Mouse (Mus musculus) embryonic facial prominence, embryonic 13.5 days (tissue): ENCODE measurements around the gene Ptprt. TPM values are rescaled to one million over a fixed set of nuclear protein-coding genes. Genes with fewer than 3 reads are reported as not detected.

Source experiments
- ATAC-seq: fragments of 200-750 bp; cut with Nextera tagmentation; 2 replicates; pipeline ENCODE4 v1.8.0; 2017; ENCODE audit warnings: low read depth; ENCODE audit not compliant: insufficient number of reproducible peaks, insufficient read depth, low FRiP score, low TSS enrichment
- H3K27ac ChIP-seq: fragments of 300-500 bp; sonication (generic); 2 replicates; pipeline ENCODE4 v1.5.1; 2015; ENCODE audit warnings: moderate library complexity, mild to moderate bottlenecking, inconsistent platforms
- H3K27me3 ChIP-seq: fragments of 300-500 bp; sonication (generic); 2 replicates; pipeline ENCODE4 v1.6.1; 2015; ENCODE audit warnings: mild to moderate bottlenecking, inconsistent platforms
- H3K36me3 ChIP-seq: fragments of 300-500 bp; sonication (generic); 2 replicates; pipeline ENCODE4 v1.6.1; 2015; ENCODE audit warnings: mild to moderate bottlenecking, inconsistent platforms
- H3K4me1 ChIP-seq: fragments of 300-500 bp; sonication (generic); 2 replicates; pipeline ENCODE4 v1.6.1; 2015; ENCODE audit warnings: inconsistent platforms
- H3K4me2 ChIP-seq: fragments of 300-500 bp; sonication (generic); 2 replicates; pipeline ENCODE4 v1.6.1; 2015; ENCODE audit warnings: moderate library complexity, mild to moderate bottlenecking, inconsistent platforms
- H3K4me3 ChIP-seq: fragments of 300-500 bp; sonication (generic); 2 replicates; pipeline ENCODE4 v1.5.1; 2015; ENCODE audit warnings: mild to moderate bottlenecking, inconsistent platforms
- H3K9ac ChIP-seq: fragments of 300-500 bp; sonication (generic); 2 replicates; pipeline ENCODE4 v1.6.1; 2015; ENCODE audit warnings: mild to moderate bottlenecking, inconsistent platforms
- H3K9me3 ChIP-seq: fragments of 300-500 bp; sonication (generic); 2 replicates; pipeline ENCODE4 v1.6.1; 2016; ENCODE audit warnings: inconsistent platforms
- WGBS: fragments of 180-500 bp; shearing (Covaris S2); methylation state at CpG from one replicate; pipeline ENCODE4 v1.1.7; 2015; ENCODE audit warnings: mixed read lengths; 5-methylcytosine and 5-hydroxymethylcytosine counted together
- polyA plus RNA-seq: library from polyadenylated mRNA; unstranded; fragments of >200 nt; fragmentation: Nextera tagmentation; extraction: Ambion mirVana; gene quantifications from 2 replicates; pipeline ENCODE4 v1.2.1, GENCODE M21; 2015

Ptprt gene
- polyA plus RNA-seq, 1 experiment from 2014 or later: 0.93 TPM

GRCm38 (mm10) chr2:162052816-162053215 lies 608.1 kb downstream of the Ptprt start:
- no peaks in the 10 kb centered on the region for H3K9me3 ChIP-seq
- no peaks in the 10 kb centered on the region for H3K36me3 ChIP-seq
- 91% methylated on average over 3 of the region's 3 CpGs for WGBS
- ATAC-seq: no peak
- H3K4me1 ChIP-seq: no peaks in the 10 kb centered on the region
- H3K9ac ChIP-seq: no peak overlapping the region
- H3K27ac ChIP-seq: no peak overlapping the region
- H3K27me3 ChIP-seq: no peaks in the 10 kb centered on the region
- no peak overlapping the region for H3K4me3 ChIP-seq
- no peak overlapping the region for H3K4me2 ChIP-seq

GRCm38 (mm10) chr2:162050198-162050597 lies 610.7 kb downstream of the Ptprt start:
- Histone ChIP-seq H3K9me3 (no peaks in the 10 kb centered on the region), H3K27ac (no peak overlapping the region), H3K36me3 (no peaks in the 10 kb centered on the region), H3K4me3 (no peak overlapping the region), H3K4me1 (no peaks in the 10 kb centered on the region), H3K27me3 (no peaks in the 10 kb centered on the region), H3K9ac (no peak overlapping the region), H3K4me2 (no peak overlapping the region)
- WGBS: 77% methylated on average over 4 of the region's 4 CpGs
- ATAC-seq: no peak

- Histone ChIP-seq H3K27ac (no peak overlapping the region), H3K4me2 (no peak overlapping the region), H3K36me3 (no peaks in the 10 kb centered on the region), H3K4me1 (no peaks in the 10 kb centered on the region), H3K9me3 (no peaks in the 10 kb centered on the region), H3K9ac (no peak overlapping the region), H3K27me3 (no peaks in the 10 kb centered on the region), H3K4me3 (no peak overlapping the region)
- ATAC-seq: no peak
- WGBS: 56% methylated on average over 4 of the region's 4 CpGs
These were observed 625.3 kb downstream of the Ptprt start for GRCm38 (mm10) chr2:162035615-162036014.

- Histone ChIP-seq H3K36me3 (no peaks in the 10 kb centered on the region), H3K27me3 (no peaks in the 10 kb centered on the region), H3K4me2 (no peak overlapping the region), H3K9ac (no peak overlapping the region), H3K4me1 (no peaks in the 10 kb centered on the region), H3K27ac (no peak overlapping the region), H3K9me3 (no peaks in the 10 kb centered on the region), H3K4me3 (no peak overlapping the region)
- WGBS: 64% methylated on average over 4 of the region's 4 CpGs
- no peak for ATAC-seq
These were observed 629.3 kb downstream of the Ptprt start for GRCm38 (mm10) chr2:162031636-162032035.

- no peak for ATAC-seq
- 53% methylated on average over 7 of the region's 7 CpGs for WGBS
- no peaks in the 10 kb centered on the region for H3K9me3 ChIP-seq
- H3K27ac ChIP-seq: no peak overlapping the region
- no peaks in the 10 kb centered on the region for H3K27me3 ChIP-seq
- H3K4me3 ChIP-seq: no peak overlapping the region
- H3K9ac ChIP-seq: no peak overlapping the region
- no peak overlapping the region for H3K4me2 ChIP-seq
- H3K4me1 ChIP-seq: no peaks in the 10 kb centered on the region
- H3K36me3 ChIP-seq: no peaks in the 10 kb centered on the region
These were observed 659.9 kb downstream of the Ptprt start for GRCm38 (mm10) chr2:162001016-162001415.

GRCm38 (mm10) chr2:161982311-161982710 lies 678.6 kb downstream of the Ptprt start:
- Histone ChIP-seq H3K4me1 (no peaks in the 10 kb centered on the region), H3K4me3 (no peak overlapping the region), H3K27me3 (no peaks in the 10 kb centered on the region), H3K27ac (no peak overlapping the region), H3K4me2 (no peak overlapping the region), H3K9ac (no peak overlapping the region), H3K36me3 (no peaks in the 10 kb centered on the region), H3K9me3 (no peaks in the 10 kb centered on the region)
- no peak for ATAC-seq
- 79% methylated on average over 3 of the region's 3 CpGs for WGBS

- no peak overlapping the region for H3K27ac ChIP-seq
- no peaks in the 10 kb centered on the region for H3K36me3 ChIP-seq
- H3K4me2 ChIP-seq: no peak overlapping the region
- H3K9me3 ChIP-seq: no peaks in the 10 kb centered on the region
- H3K9ac ChIP-seq: no peak overlapping the region
- WGBS: 78% methylated on average over 7 of the region's 7 CpGs
- H3K27me3 ChIP-seq: no peaks in the 10 kb centered on the region
- no peak for ATAC-seq
- no peak overlapping the region for H3K4me3 ChIP-seq
- H3K4me1 ChIP-seq: no peaks in the 10 kb centered on the region
These were observed 699.5 kb downstream of the Ptprt start for GRCm38 (mm10) chr2:161961179-161962163.

- H3K9me3 ChIP-seq: no peaks in the 10 kb centered on the region
- no peak overlapping the region for H3K27ac ChIP-seq
- H3K4me3 ChIP-seq: no peak overlapping the region
- H3K4me2 ChIP-seq: no peak overlapping the region
- no peaks in the 10 kb centered on the region for H3K4me1 ChIP-seq
- no peaks in the 10 kb centered on the region for H3K27me3 ChIP-seq
- H3K9ac ChIP-seq: no peak overlapping the region
- no peaks in the 10 kb centered on the region for H3K36me3 ChIP-seq
- ATAC-seq: no peak
- WGBS: 89% methylated on average over 6 of the region's 6 CpGs
These were observed 715.5 kb downstream of the Ptprt start for GRCm38 (mm10) chr2:161945424-161945823.

GRCm38 (mm10) chr2:161944689-161945088 lies 716.3 kb downstream of the Ptprt start:
- no peak overlapping the region for H3K9ac ChIP-seq
- no peaks in the 10 kb centered on the region for H3K27me3 ChIP-seq
- H3K36me3 ChIP-seq: no peaks in the 10 kb centered on the region
- no peaks in the 10 kb centered on the region for H3K4me1 ChIP-seq
- H3K27ac ChIP-seq: no peak overlapping the region
- no peak for ATAC-seq
- H3K4me3 ChIP-seq: no peak overlapping the region
- no peaks in the 10 kb centered on the region for H3K9me3 ChIP-seq
- 81% methylated on average over 4 of the region's 4 CpGs for WGBS
- H3K4me2 ChIP-seq: no peak overlapping the region

- H3K27ac ChIP-seq: no peak overlapping the region
- H3K4me1 ChIP-seq: no peaks in the 10 kb centered on the region
- H3K27me3 ChIP-seq: no peaks in the 10 kb centered on the region
- no peak overlapping the region for H3K9ac ChIP-seq
- no peak overlapping the region for H3K4me2 ChIP-seq
- 85% methylated on average over 2 of the region's 2 CpGs for WGBS
- ATAC-seq: no peak
- H3K9me3 ChIP-seq: no peaks in the 10 kb centered on the region
- H3K4me3 ChIP-seq: no peak overlapping the region
- H3K36me3 ChIP-seq: no peaks in the 10 kb centered on the region
These were observed 719.0 kb downstream of the Ptprt start for GRCm38 (mm10) chr2:161941991-161942390.

- H3K27me3 ChIP-seq: no peaks in the 10 kb centered on the region
- no peaks in the 10 kb centered on the region for H3K4me1 ChIP-seq
- H3K27ac ChIP-seq: no peak overlapping the region
- no peak overlapping the region for H3K4me2 ChIP-seq
- 43% methylated on average over 7 of the region's 7 CpGs for WGBS
- ATAC-seq: no peak
- H3K9me3 ChIP-seq: no peaks in the 10 kb centered on the region
- H3K4me3 ChIP-seq: no peak overlapping the region
- H3K9ac ChIP-seq: no peak overlapping the region
- H3K36me3 ChIP-seq: no peaks in the 10 kb centered on the region
These were observed 753.7 kb downstream of the Ptprt start for GRCm38 (mm10) chr2:161907214-161907613.

GRCm38 (mm10) chr2:161902196-161902595 lies 758.8 kb downstream of the Ptprt start:
- no peak overlapping the region for H3K27ac ChIP-seq
- no peak overlapping the region for H3K9ac ChIP-seq
- no peaks in the 10 kb centered on the region for H3K27me3 ChIP-seq
- H3K4me1 ChIP-seq: no peaks in the 10 kb centered on the region
- H3K9me3 ChIP-seq: no peaks in the 10 kb centered on the region
- whole genome bisulfite sequencing: 90% methylated on average over 3 of the region's 3 CpGs
- H3K4me3 ChIP-seq: no peak overlapping the region
- ATAC-seq: no peak
- H3K36me3 ChIP-seq: no peaks in the 10 kb centered on the region
- H3K4me2 ChIP-seq: no peak overlapping the region
